Mouse (Mus musculus) embryonic fibroblast, embryonic 13.5 days (primary cell): ENCODE measurements at regions not wholly inside any gene's neighbourhood (a gene's known extent, or its start where the extent isn't known, plus 50 kb on each side); places are given as distances from the start of the nearest gene placed in this dataset.

ENCODE experiments used
- CTCF ChIP-seq: IDR thresholded peaks from 2 replicates; pipeline ENCODE4 v1.5.1; 2011; ENCODE audit warnings: mild to moderate bottlenecking, control low read depth, low read length, moderate library complexity, borderline replicate concordance; ENCODE audit not compliant: insufficient read depth
- POLR2A ChIP-seq: IDR thresholded peaks from 2 replicates; pipeline ENCODE4 v1.6.1; 2011; ENCODE audit warnings: low read depth, mild to moderate bottlenecking, control low read depth, low read length, moderate library complexity

- TF ChIP-seq CTCF (no peak), POLR2A (no peak)
Observed at GRCm38 (mm10) chr14:67588627-67589026, 1579.6 kb upstream of the Gulo start.
